Mouse (Mus musculus) limb, embryonic 15.5 days (tissue): ENCODE measurements around the gene Brap. TPM values are rescaled to one million over a fixed set of nuclear protein-coding genes. Genes with fewer than 3 reads are reported as not detected.
"Not testable (repeated sequence)": the region's sequence is repeated elsewhere in the genome, so short reads cannot be mapped to it uniquely, and the experiment has no call there.

ENCODE experiments used
- ATAC-seq: fragments of 200-750 bp; cut with Nextera tagmentation; 2 replicates; pipeline ENCODE4 v1.8.0; 2017; ENCODE audit warnings: low read depth, moderate TSS enrichment; ENCODE audit not compliant: insufficient number of reproducible peaks, low FRiP score, low TSS enrichment
- H3K27ac ChIP-seq: fragments of 300-500 bp; sonication (generic); 2 replicates; pipeline ENCODE4 v1.5.1; 2015; ENCODE audit warnings: moderate library complexity, mild to moderate bottlenecking, inconsistent platforms
- H3K27me3 ChIP-seq: fragments of 300-500 bp; sonication (generic); 2 replicates; pipeline ENCODE4 v1.6.1; 2015; ENCODE audit warnings: inconsistent platforms
- H3K36me3 ChIP-seq: fragments of 300-500 bp; sonication (generic); 2 replicates; pipeline ENCODE4 v1.6.1; 2015; ENCODE audit warnings: inconsistent platforms
- H3K4me1 ChIP-seq: fragments of 300-500 bp; sonication (generic); 2 replicates; pipeline ENCODE4 v1.6.1; 2015; ENCODE audit warnings: inconsistent platforms
- H3K4me2 ChIP-seq: fragments of 300-500 bp; sonication (generic); 2 replicates; pipeline ENCODE4 v1.6.1; 2015; ENCODE audit warnings: mild to moderate bottlenecking, inconsistent platforms
- H3K4me3 ChIP-seq: fragments of 300-500 bp; sonication (generic); 2 replicates; pipeline ENCODE4 v1.5.1; 2015; ENCODE audit warnings: mild to moderate bottlenecking, inconsistent platforms
- H3K9ac ChIP-seq: fragments of 300-500 bp; sonication (generic); 2 replicates; pipeline ENCODE4 v1.6.1; 2015; ENCODE audit warnings: inconsistent platforms
- H3K9me3 ChIP-seq: fragments of 300-500 bp; sonication (generic); 2 replicates; pipeline ENCODE4 v1.6.1; 2016; ENCODE audit warnings: inconsistent platforms
- WGBS: fragments of 180-500 bp; shearing (Covaris S2); methylation state at CpG from one replicate; pipeline ENCODE4 v1.1.7; 2015; 5-methylcytosine and 5-hydroxymethylcytosine counted together
- polyA plus RNA-seq: library from polyadenylated mRNA; unstranded; fragments of >200 nt; fragmentation: Nextera tagmentation; extraction: Ambion mirVana; gene quantifications from 2 replicates; pipeline ENCODE4 v1.2.1, GENCODE M21; 2015

Brap gene
- polyA plus RNA-seq, 1 experiment from 2014 or later: 46.4 TPM

DNA sequence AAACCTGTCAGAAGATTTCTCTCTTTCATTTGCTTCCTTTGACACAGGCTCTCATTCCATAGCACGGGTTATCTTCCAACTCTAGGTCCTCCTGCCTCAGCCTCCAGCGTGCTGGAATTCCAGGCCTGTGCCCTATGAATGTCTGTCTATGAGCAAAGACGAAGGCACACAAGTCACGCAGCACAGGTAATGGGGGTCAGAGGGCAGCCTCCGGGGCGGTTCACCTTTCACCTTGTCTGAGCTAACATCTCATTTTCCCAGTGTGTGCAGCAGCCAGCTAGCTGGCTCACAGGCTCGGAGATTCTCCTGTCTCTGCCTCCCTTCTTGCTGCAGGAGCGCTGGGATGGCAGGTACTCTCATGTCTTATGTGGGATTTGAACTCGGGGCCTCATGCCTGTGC is 20.8 kb upstream of the Brap start:
- H3K9ac ChIP-seq: no peak overlapping the region
- no peaks in the 10 kb centered on the region for H3K9me3 ChIP-seq
- H3K27ac ChIP-seq: no peak overlapping the region
- 89% methylated on average over 9 of the region's 9 CpGs for WGBS
- no peaks in the 10 kb centered on the region for H3K27me3 ChIP-seq
- no peaks in the 10 kb centered on the region for H3K36me3 ChIP-seq
- no peak overlapping the region for H3K4me3 ChIP-seq
- 0 out of 2 replicates have a peak, but pooled peaks cover 4% of the 10 kb centered on the region for H3K4me1 ChIP-seq
- H3K4me2 ChIP-seq: no peak overlapping the region
- no peak for ATAC-seq

DNA sequence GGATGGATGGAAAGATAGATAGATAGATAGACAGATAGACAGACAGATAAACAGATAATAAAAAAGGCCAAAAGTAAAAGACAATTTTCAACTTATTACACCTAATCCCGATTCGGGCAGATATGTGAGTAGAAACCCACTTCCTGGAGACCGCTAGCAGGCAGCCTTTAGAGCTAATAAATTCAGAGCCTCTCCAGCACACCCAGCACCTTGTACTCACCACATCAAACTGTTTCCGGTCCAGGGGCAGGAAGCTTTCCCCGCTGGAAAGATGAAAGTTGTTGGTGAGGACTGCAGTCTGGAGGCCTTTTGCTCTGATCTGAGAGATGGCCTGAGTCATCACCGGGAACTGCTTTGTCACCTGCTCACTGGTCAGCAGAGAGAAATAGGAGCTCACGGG is 11.2 kb upstream of the Brap start:
- Histone ChIP-seq H3K9ac (no peak overlapping the region), H3K4me2 (no peak overlapping the region), H3K9me3 (no peaks in the 10 kb centered on the region), H3K4me1 (0 out of 2 replicates have a peak, but pooled peaks cover 2% of the 10 kb centered on the region), H3K27ac (no peak overlapping the region), H3K4me3 (no peak overlapping the region), H3K36me3 (no peaks in the 10 kb centered on the region), H3K27me3 (no peaks in the 10 kb centered on the region)
- WGBS: 46% methylated on average over 7 of the region's 7 CpGs
- ATAC-seq: no peak

DNA sequence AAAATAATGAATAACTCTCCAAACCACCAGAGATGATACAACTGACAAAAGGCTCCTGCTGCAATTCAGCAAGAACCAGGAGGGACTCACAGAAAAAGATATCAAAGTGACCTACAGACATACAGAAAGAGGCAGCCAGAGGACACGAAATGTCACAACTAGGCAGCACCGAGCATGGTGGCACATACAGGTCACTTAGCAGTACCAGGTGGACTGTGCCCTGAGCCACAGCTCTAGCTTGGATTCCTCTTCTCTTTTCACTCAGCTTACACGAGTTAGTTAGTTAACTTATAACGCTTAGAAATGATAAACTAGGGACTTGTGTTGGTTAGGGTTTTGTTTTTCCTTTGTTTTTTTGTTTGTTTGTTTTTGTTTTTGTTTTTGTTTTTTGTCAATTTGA is 5.8 kb upstream of the Brap start:
- Histone ChIP-seq H3K27ac (no peak overlapping the region), H3K9ac (no peak overlapping the region), H3K4me1 (no peaks in the 10 kb centered on the region), H3K27me3 (no peaks in the 10 kb centered on the region), H3K4me2 (no peak overlapping the region), H3K36me3 (no peaks in the 10 kb centered on the region), H3K9me3 (no peaks in the 10 kb centered on the region), H3K4me3 (no peak overlapping the region)
- no peak for ATAC-seq
- 67% methylated on average over 4 of the region's 4 CpGs for WGBS

DNA sequence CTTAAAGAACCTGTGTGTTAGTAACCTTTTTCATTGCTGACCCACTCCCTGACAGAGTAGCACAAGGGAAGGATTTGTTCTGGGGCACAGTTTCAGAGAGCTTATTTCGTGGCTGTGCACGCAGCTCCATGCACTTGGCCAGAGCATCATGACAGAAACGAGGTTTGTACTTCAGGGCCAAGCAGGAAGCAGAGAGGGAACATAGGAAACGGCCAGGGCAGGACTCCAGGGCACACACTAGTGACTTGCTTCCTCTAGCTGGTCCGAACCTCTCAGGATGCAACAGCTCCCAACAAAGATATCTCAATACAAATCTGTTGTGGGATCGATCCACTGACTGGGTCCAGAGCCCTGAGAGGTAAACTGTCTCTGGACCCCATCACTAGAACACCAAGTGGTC is 3.5 kb upstream of the Brap start:
- H3K9ac ChIP-seq, H3K27ac ChIP-seq, H3K9me3 ChIP-seq, H3K4me2 ChIP-seq, ATAC-seq, H3K4me3 ChIP-seq, H3K27me3 ChIP-seq, H3K36me3 ChIP-seq: not testable (repeated sequence)
- 69% methylated on average over 6 of the region's 6 CpGs for WGBS
- H3K4me1 ChIP-seq: peaks cover 12% of the 10 kb centered on the region

DNA sequence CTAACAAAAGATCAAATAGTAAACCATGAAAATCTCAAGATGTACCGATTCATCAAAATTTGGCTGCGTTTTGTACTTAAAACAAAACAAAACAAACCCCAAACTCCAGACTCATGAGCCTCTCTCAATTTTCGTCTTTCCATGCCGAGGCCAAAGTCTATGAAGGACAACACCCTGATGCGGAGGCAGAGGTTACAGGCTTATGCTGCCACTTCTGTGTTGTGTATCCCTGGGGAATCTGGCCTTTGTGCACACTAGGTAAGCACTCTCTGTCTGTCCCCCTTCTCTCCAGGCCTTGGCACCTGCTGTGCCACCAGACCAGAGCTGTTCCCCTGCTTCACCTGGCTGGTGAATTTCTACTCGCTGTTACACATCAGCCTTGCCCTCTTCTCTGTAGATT is 2.7 kb upstream of the Brap start:
- WGBS: 88% methylated on average over 6 of the region's 6 CpGs
- not testable (repeated sequence) for H3K4me3 ChIP-seq, H3K9me3 ChIP-seq, H3K4me2 ChIP-seq, ATAC-seq, H3K36me3 ChIP-seq, H3K9ac ChIP-seq, H3K27ac ChIP-seq, H3K27me3 ChIP-seq
- H3K4me1 ChIP-seq: peaks cover 18% of the 10 kb centered on the region

DNA sequence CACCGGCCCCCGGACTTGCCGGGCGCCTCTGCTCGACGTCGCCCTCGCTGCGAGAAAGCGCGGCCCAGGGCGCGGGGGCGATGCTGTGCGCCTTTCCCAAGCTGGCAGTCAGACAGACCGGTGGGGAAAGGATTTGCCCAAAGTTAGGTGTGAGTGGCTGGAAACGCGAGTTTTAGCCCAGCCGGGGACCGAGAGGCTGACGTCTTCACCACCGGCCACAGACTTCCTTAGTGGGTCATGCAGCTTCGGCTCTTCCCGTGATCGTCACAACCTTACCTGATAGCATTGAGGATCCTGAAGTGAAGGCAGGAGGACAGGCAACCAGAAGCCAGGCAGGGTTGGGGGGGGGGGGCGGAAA is 513 bp downstream of the Brap start:
- Histone ChIP-seq H3K27ac (peak overlapping the region; percentile 69), H3K9me3 (no peaks in the 10 kb centered on the region), H3K4me1 (peaks cover 18% of the 10 kb centered on the region), H3K27me3 (no peaks in the 10 kb centered on the region), H3K36me3 (peaks cover 29% of the 10 kb centered on the region), H3K4me2 (peak overlapping the region; percentile 74), H3K9ac (peak overlapping the region; percentile 89), H3K4me3 (peak overlapping the region; percentile 83)
- WGBS: 2% methylated on average over 26 of the region's 26 CpGs
- 0 out of 2 replicates have a peak, but pooled peaks have one; percentile 1 for ATAC-seq

DNA sequence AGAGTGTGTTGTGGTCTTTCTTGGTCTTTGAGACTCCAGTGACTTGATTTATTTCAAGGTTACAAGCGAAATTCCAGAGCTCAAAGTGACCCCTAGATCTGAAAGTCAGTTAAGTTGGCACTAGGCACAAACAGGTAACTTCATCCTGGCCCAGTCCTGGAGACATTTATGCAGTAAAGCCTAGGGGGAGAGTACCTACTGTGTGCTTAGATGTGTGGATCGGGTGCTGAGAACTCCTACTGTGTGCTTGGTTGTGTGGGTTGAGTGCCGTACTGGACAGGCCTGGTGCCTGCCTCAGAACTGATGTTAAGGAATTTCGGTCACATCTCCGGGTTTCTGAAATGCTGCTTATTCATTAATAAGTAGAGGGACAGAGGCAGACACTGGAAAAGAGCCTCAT is 1.1 kb downstream of the Brap start:
- peak overlapping the region; percentile 74 for H3K4me2 ChIP-seq
- 84% methylated on average over 5 of the region's 5 CpGs for WGBS
- no peaks in the 10 kb centered on the region for H3K27me3 ChIP-seq
- no peak overlapping the region for H3K27ac ChIP-seq
- no peaks in the 10 kb centered on the region for H3K9me3 ChIP-seq
- H3K36me3 ChIP-seq: peaks cover 35% of the 10 kb centered on the region
- H3K4me3 ChIP-seq: peak overlapping the region; percentile 83
- peak overlapping the region; percentile 89 for H3K9ac ChIP-seq
- no peak for ATAC-seq
- peaks cover 18% of the 10 kb centered on the region for H3K4me1 ChIP-seq

DNA sequence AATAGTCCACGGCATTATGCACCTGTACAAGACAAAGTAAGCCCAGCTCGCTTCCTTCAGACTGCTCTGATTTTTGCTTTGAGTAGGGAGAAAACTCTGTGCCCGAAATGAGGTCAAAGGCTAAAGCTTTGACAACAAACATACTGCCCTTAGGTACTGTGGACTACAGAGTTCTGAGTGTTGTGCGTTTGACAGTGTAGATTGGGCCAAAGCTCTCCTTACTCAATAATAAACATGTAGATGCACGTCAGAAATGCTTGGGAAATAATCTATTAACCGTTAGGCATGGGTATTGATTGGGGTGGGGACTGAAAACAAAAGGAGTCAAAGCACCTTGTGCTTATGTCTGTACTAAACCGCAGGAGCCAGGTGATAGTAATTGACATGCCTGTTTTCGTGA is 3.1 kb downstream of the Brap start:
- Histone ChIP-seq H3K9ac (no peak overlapping the region), H3K4me2 (no peak overlapping the region), H3K9me3 (no peaks in the 10 kb centered on the region), H3K36me3 (peaks cover 52% of the 10 kb centered on the region), H3K27ac (no peak overlapping the region), H3K27me3 (no peaks in the 10 kb centered on the region), H3K4me1 (peaks cover 18% of the 10 kb centered on the region), H3K4me3 (no peak overlapping the region)
- ATAC-seq: no peak
- 87% methylated on average over 8 of the region's 8 CpGs for WGBS

DNA sequence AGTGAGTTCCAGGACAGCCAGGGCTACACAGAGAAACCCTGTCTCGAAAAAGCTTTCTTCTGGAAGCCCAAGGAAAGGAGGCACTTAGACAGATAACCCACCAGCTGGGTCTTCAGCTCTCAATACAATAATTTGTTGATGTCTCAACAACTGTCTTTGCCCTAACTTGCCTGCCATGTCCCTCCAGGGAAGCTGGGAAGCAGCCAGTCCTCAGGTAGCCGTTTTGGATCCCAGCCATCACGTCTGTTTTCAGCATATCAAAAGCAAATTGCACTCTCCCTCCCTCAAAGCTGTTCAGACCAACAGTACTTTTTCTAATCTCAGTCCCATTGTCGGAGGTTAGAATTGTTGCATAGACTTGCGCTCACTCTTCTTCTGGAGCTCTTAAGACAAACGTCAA is 3.7 kb downstream of the Brap start:
- no peak for ATAC-seq

DNA sequence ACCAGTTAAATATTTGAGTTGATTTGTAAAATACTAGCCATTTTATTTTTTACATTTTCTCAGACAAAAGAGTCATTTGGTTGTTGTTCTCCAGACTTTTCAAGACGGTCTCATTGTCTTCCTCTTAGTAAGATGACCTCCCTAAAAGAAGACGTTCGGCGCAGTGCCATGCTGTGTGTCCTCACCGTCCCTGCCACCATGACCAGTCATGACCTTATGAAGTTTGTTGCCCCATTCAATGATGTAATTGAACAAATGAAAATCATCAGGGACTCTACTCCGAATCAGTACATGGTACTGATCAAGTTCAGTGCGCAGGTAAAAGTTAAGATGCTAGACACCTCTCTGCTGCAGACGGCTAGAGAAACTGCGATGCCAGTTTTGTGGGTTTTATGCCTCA is 4.6 kb downstream of the Brap start:
- ATAC-seq: no peak
- H3K36me3 ChIP-seq: peaks cover 63% of the 10 kb centered on the region
- no peak overlapping the region for H3K9ac ChIP-seq
- H3K27me3 ChIP-seq: no peaks in the 10 kb centered on the region
- no peak overlapping the region for H3K4me2 ChIP-seq
- peaks cover 15% of the 10 kb centered on the region for H3K4me1 ChIP-seq
- no peaks in the 10 kb centered on the region for H3K9me3 ChIP-seq
- WGBS: 92% methylated on average over 9 of the region's 9 CpGs
- H3K4me3 ChIP-seq: no peak overlapping the region
- H3K27ac ChIP-seq: no peak overlapping the region

More for the DNA sequence above, 3.7 kb downstream of the Brap start:
- H3K9me3 ChIP-seq: no peaks in the 10 kb centered on the region
- H3K27me3 ChIP-seq: no peaks in the 10 kb centered on the region
- H3K4me1 ChIP-seq: peaks cover 18% of the 10 kb centered on the region
- 75% methylated on average over 6 of the region's 6 CpGs for WGBS
- no peak overlapping the region for H3K9ac ChIP-seq
- H3K4me2 ChIP-seq: no peak overlapping the region
- no peak overlapping the region for H3K27ac ChIP-seq
- H3K4me3 ChIP-seq: no peak overlapping the region
- H3K36me3 ChIP-seq: peaks cover 58% of the 10 kb centered on the region

DNA sequence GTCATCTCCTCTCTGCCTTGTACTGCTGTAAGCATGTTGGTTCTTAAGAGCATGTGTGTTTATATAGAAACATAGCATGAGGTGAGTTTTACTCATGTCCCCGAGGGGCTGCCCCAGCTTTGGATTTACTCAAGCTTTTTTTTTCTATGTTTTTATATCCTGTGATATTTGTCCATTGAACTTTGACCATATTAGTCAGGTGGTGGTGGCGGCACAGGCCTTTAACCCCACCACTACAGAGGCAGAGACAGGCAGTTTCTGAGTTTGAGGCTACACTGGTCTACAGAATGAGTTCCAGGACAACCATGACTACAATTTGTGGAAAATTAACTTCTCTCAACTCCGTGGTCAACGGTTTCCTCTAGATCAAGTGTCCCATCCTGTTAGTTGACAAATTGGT is 6.7 kb downstream of the Brap start:
- H3K9ac ChIP-seq: no peak overlapping the region
- 89% methylated on average over 4 of the region's 4 CpGs for WGBS

DNA sequence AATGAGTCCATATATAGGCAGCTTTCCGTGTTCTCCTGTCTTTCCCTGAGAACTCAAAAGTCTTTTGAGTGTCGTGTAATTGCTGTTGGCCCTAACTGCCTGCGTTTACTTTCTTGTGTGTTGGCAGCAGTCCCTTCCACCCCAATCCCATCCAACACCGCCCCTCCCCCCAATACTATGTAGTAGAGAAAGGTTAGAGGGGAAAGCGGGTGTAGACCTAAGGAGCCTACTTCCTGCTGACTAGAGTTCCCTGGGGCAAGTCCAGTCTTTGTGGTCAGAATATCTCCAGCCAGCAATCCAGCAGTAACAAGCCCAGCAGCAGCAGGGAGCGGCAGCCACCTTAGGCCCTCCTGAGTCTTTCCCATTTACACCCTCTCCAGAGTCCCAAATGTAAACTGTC is 8.0 kb downstream of the Brap start:
- Histone ChIP-seq H3K36me3 (peaks cover 80% of the 10 kb centered on the region), H3K4me2 (no peak overlapping the region), H3K9ac (no peak overlapping the region), H3K27ac (no peak overlapping the region), H3K4me3 (no peak overlapping the region), H3K9me3 (no peaks in the 10 kb centered on the region), H3K4me1 (no peaks in the 10 kb centered on the region), H3K27me3 (no peaks in the 10 kb centered on the region)
- 59% methylated on average over 6 of the region's 6 CpGs for WGBS
- no peak for ATAC-seq

More for the DNA sequence above, 6.7 kb downstream of the Brap start:
- Histone ChIP-seq H3K4me2 (no peak overlapping the region), H3K27ac (no peak overlapping the region), H3K27me3 (no peaks in the 10 kb centered on the region), H3K36me3 (peaks cover 81% of the 10 kb centered on the region), H3K4me3 (no peak overlapping the region), H3K4me1 (peaks cover 4% of the 10 kb centered on the region), H3K9me3 (no peaks in the 10 kb centered on the region)
- ATAC-seq: no peak

DNA sequence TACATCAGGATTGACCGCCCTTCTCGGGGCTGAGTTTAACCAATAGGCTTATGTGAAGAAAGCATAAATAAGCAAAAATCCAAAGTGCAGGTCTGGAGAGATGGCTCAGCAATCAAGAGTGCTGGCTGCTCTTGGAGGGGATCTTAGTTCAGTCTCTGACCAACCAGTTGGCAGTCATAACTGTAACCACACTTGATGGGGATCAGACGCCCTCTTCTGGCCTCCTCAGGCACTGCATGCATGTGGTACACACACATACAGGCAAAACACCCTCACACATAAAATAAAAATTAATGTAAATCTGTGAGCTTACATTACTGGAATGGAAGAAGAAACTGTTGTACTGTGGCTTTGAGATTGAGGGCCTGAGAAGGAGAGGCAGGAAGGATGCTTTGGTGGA is 10.0 kb downstream of the Brap start:
- 83% methylated on average over 3 of the region's 3 CpGs for WGBS
- no peak for ATAC-seq

More for the DNA sequence above, 10.0 kb downstream of the Brap start:
- H3K36me3 ChIP-seq: peaks cover 81% of the 10 kb centered on the region
- H3K4me1 ChIP-seq: no peaks in the 10 kb centered on the region
- no peak overlapping the region for H3K27ac ChIP-seq
- no peak overlapping the region for H3K4me2 ChIP-seq
- no peak overlapping the region for H3K4me3 ChIP-seq
- no peaks in the 10 kb centered on the region for H3K9me3 ChIP-seq
- no peak overlapping the region for H3K9ac ChIP-seq
- no peaks in the 10 kb centered on the region for H3K27me3 ChIP-seq
